Mouse (Mus musculus): ENCODE results near the gene Fbxl2. TPM values are rescaled to one million over a fixed set of nuclear protein-coding genes. Genes with fewer than 3 reads are reported as not detected.

Fbxl2 gene
- total RNA-seq, 1 experiment from 2014 or later, result 0.78 TPM

DNA sequence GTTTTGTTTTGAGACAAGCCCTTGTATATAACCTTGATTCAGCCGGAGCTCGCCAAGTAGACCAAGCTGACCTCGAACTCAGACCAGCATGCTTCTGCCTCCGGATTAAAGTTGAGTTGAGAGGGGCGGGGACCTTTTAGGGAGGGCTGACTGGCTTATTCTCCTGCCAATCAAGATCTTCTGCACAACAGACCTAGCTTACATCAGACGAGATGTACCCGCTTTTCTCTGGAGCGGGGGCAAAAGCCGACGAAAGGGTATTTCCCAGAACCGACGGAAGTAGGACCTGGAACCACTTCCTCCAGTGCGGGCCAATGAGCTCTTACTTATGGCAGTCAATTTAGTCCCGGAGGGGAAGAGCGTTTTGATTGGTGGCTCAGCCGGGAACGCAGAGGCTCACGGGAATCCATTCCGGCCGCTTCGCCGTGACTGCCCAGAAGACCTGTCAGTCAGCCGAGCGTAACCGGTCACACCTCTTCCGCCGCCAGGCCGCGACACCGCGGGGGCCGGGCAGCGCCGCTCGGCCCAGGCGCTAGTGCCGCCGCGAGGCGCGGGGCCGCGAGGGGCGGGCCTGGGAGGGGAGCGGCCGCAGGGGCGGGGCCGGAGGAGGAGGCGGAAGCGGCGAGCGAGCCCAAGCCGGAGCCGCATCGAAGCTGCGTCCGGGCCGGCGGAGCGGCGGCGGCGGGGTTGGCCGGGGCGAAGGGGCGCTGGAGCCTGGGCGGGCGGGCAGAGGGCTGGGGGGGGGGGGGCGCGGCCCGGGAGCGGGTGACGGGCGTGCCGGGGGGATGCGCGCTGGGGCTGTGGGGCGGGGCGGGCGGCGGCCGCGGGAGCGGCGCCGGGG is 115.2 kb downstream of the Fbxl2 start, which contains the start of gene Ubp1:
TSS of gene Ubp1 (plus strand) at position 401 of the 841 bp plus-strand sequence.
- peak; percentile 88 for ATAC-seq (replicated peaks; ENCODE audit: low read depth, poor library complexity, severe bottlenecking)

DNA sequence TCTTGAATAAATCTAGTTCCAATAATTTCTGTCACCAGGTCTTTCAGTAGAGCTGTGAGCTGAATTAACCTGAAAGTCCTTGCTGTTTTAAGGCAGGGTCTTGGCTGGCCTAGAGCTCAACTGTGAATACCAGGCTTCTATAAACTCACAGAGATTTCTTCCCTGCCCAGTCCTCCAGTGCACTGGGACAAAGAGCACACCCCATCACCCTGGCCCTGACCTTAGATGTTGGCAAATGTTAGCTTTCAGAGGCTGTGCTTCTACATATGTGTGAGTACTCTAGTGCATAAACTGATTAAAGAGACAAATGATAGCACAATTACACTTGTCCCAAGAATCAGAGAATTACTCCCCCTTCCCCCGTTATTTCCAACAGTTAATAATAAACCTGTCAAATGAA is 116.3 kb downstream of the Fbxl2 start:
- ATAC-seq (replicated peaks; ENCODE audit: low read depth, poor library complexity, severe bottlenecking), result no peak

DNA sequence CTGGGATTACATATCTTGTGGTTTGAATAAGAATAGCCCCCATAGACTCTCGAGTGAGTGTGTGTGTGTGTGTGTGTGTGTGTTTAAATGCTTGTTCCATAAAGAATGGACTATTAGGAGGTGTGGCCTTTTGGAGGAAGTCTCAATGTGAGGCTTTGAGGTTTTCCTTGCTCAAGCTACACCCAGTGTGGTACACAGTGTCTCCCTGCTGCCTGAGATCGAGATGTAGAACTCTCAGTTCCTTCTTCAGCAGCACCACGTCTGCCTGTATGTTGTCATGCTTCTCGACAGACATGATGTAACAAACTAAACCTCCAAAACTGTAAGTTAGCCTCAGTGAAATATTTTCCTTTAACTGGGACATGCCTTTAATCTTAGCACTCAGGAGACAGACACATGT is 117.4 kb downstream of the Fbxl2 start:
- peak; percentile 64 for ATAC-seq (replicated peaks; ENCODE audit: low read depth, poor library complexity, severe bottlenecking)

DNA sequence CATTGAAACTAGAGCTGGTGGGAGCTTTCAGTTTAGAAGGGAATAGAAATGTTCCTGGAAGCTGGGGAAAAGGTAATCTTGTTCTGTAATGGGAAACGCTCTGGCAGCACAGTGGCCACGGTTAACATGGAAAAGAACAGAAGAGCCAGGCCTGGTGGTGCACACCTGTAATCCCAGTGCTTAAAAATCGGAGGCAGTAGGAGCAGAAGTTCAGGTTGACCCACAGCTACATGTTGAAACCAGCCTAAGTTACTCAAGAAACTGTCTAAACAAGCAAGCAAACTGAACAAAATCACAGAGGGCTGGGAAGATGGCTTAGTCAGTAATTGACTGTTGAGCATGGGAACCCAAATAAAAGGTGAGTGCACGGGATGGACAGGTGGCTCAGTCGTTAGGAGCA is 121.1 kb downstream of the Fbxl2 start:
- no peak for ATAC-seq (replicated peaks; ENCODE audit: low read depth, poor library complexity, severe bottlenecking)

DNA sequence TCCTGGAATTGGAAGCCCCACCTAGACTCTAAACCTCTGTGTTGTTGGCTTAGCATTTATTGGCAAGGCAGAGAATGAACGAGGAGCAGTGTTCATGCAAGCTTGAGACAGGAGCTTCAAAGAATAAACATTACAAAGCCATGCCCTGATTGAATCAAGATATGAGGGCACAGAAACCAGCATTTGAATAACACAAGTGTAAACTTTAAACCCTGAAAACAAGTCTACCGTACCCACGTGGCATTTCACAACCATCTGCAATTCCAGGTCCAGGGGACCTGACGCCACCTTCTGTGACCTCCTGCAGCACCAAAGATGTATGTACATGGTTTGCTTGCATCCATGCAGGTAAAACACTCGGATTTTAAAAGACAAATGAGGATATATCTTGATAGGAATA is 123.3 kb downstream of the Fbxl2 start:
- ATAC-seq (replicated peaks; ENCODE audit: low read depth, poor library complexity, severe bottlenecking), result no peak

DNA sequence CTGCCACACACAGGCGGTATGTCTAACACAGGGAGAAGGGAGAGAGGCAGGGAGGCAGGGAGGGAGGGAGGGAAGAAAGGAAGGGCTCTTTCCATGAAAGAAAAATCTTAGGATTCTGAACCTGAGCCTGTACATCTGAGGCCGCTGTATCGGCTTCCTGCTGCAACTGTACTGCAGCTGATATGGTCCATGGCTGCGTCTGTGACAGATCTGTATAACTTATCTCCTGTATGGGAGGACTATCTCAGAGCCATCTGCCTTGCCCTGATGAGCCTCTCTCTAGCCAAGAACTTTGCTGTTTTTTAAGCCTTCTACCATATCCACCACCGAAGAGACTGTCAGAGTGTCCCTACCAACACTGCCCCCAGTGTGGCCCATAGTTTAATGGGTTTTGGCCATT is 130.2 kb downstream of the Fbxl2 start:
- ATAC-seq (replicated peaks; ENCODE audit: low read depth, poor library complexity, severe bottlenecking), result no peak; the same call in 1 of the 2 replicates

Other genes with a start within 250 kb of the Fbxl2 start
- 67.3 and 75.9 TPM in 2 replicates for gene Ubp1, start 115.3 kb downstream of the Fbxl2 start, total RNA-seq (2017)
- not detected in 2 replicates for gene Susd5, start 10.9 kb upstream of the Fbxl2 start, total RNA-seq (2017)